In the genomic region with DNA sequence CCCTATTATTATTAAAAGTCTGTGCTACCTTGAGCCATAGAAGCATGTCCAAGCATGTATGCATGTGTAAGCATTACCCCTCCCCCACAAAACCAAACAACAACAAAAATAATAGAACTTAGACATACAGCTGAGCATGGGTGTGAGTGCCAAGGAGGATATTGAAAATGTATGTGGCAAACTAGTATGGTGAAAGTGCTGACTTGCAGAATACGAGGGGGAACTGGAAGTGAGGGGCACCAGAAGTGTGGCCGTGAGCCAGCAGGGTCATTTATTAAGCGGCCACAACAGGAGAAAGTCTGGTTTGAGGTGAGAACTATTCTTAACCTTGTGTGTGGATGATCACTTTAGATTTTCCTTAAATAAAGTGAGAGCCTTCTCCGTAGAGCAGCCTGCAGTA, we compare ENCODE assay signal across 21 mouse cellular contexts.
DNase-seq lines count a peak whose midpoint lies in the region; ATAC-seq and TF ChIP-seq lines count a peak whose summit lies in the region.
"Had no signal": no experiment of that assay in that cellular context is flagged by ENCODE, and none has a peak within 500 bp of the region (broad histone marks: within the 10 kb centered on the region; RNA-seq: fewer than 3 reads in every experiment).

No protein-coding gene starts in this region.

- no peak overlapping the region for H3K4me2 ChIP-seq in forebrain, embryonic 15.5 days (replicated peaks)
- no peak overlapping the region for H3K4me2 ChIP-seq in forebrain, embryonic 11.5 days (ENCODE audit: low read depth, low read length, severe bottlenecking)
- no peak overlapping the region for H3K4me2 ChIP-seq in hindbrain, embryonic 15.5 days
- H3K4me2 ChIP-seq in hindbrain, embryonic 11.5 days (replicated peaks; ENCODE audit: low read depth, low read length), result no peak overlapping the region
- no peak overlapping the region for H3K4me2 ChIP-seq in CH12.LX (ENCODE audit: insufficient read depth, low read depth, poor library complexity, severe bottlenecking)
- H3K4me2 ChIP-seq: embryonic facial prominence, embryonic 15.5 days; heart, embryonic 11.5 days; heart, embryonic 15.5 days had no signal

- H3K36me3 ChIP-seq in forebrain, embryonic 15.5 days, result no peaks in the 10 kb centered on the region
- no peaks in the 10 kb centered on the region for H3K36me3 ChIP-seq in forebrain, embryonic 11.5 days (ENCODE audit: control insufficient read depth, insufficient read depth, low read length)
- H3K36me3 ChIP-seq in hindbrain, embryonic 15.5 days, result no peaks in the 10 kb centered on the region
- no peaks in the 10 kb centered on the region for H3K36me3 ChIP-seq in hindbrain, embryonic 11.5 days (ENCODE audit: control insufficient read depth, insufficient read depth, low read length)
- H3K36me3 ChIP-seq in CH12.LX (replicated peaks in 1 of 2; ENCODE audit: control insufficient read depth in 1 of 2, insufficient read depth in 1 of 2, low read length in 1 of 2), result no peaks in the 10 kb centered on the region
- H3K36me3 ChIP-seq: embryonic facial prominence, embryonic 15.5 days; heart, embryonic 15.5 days had no signal

- H3K4me1 ChIP-seq in forebrain, embryonic 15.5 days, result peaks cover 80% of the 10 kb centered on the region
- peaks cover 25% of the 10 kb centered on the region for H3K4me1 ChIP-seq in forebrain, embryonic 11.5 days (replicated peaks; ENCODE audit: control insufficient read depth, insufficient read depth, low read length)
- H3K4me1 ChIP-seq in hindbrain, embryonic 15.5 days (replicated peaks), result peaks cover 70% of the 10 kb centered on the region
- peaks cover 22% of the 10 kb centered on the region for H3K4me1 ChIP-seq in hindbrain, embryonic 11.5 days (replicated peaks; ENCODE audit: control insufficient read depth, insufficient read depth, low read length)
- H3K4me1 ChIP-seq in CH12.LX (ENCODE audit: control insufficient read depth in 1 of 2, insufficient read depth in 2 of 2), result no peaks in the 10 kb centered on the region

- no peak for ATAC-seq in forebrain, embryonic 15.5 days (replicated peaks)
- no peak for ATAC-seq in forebrain, embryonic 11.5 days (replicated peaks; ENCODE audit: low FRiP score)
- no peak for ATAC-seq in hindbrain, embryonic 15.5 days (ENCODE audit: low FRiP score, low read depth)
- no peak for ATAC-seq in hindbrain, embryonic 11.5 days (ENCODE audit: low FRiP score)
- peak; percentile 58 for ATAC-seq in granulocyte monocyte progenitor cell, adult 5-6 weeks (replicated peaks; ENCODE audit: poor library complexity, severe bottlenecking)
- ATAC-seq: hindbrain, postnatal 0 days had no signal

- TF ChIP-seq RAD21 in CH12.LX (IDR thresholded peaks at IDR 0.05; ENCODE audit: low read depth, low read length), result no peak

- TF ChIP-seq CTCF in CH12.LX (conservative IDR thresholded peaks at IDR 0.05 in 1 of 2, IDR thresholded peaks at IDR 0.05 in 1 of 2; ENCODE audit: low read depth in 2 of 2, low read length in 2 of 2), result no peak

- no peak for TF ChIP-seq EP300 in CH12.LX (IDR thresholded peaks at IDR 0.05; ENCODE audit: low read length)

- in situ Hi-C loops in CH12.LX (cut with MboI; ENCODE audit: low pct_ligation_motif_present, low pct_unique_long_range_greater_than_20kb, low sequenced_read_pairs), result no loop called here

- H3K4me3 ChIP-seq in forebrain, embryonic 15.5 days, result no peak overlapping the region
- H3K4me3 ChIP-seq in forebrain, embryonic 11.5 days (ENCODE audit: low read depth, low read length), result no peak overlapping the region
- no peak overlapping the region for H3K4me3 ChIP-seq in hindbrain, embryonic 15.5 days
- H3K4me3 ChIP-seq in hindbrain, embryonic 11.5 days (ENCODE audit: low read depth, low read length), result no peak overlapping the region
- no peak overlapping the region for H3K4me3 ChIP-seq in CH12.LX (replicated peaks in 1 of 3; ENCODE audit: low read depth in 2 of 3, low read length in 2 of 3, poor library complexity in 1 of 3)
- H3K4me3 ChIP-seq: embryonic facial prominence, embryonic 15.5 days; erythroblast, embryonic 14.5 days; heart, adult 2 months; heart, embryonic 15.5 days had no signal

- no peaks in the 10 kb centered on the region for H3K9me3 ChIP-seq in forebrain, embryonic 15.5 days
- H3K9me3 ChIP-seq in forebrain, embryonic 11.5 days (ENCODE audit: control insufficient read depth, low read length), result no peaks in the 10 kb centered on the region
- H3K9me3 ChIP-seq in hindbrain, embryonic 15.5 days, result no peaks in the 10 kb centered on the region
- H3K9me3 ChIP-seq in hindbrain, embryonic 11.5 days (ENCODE audit: control insufficient read depth, low read length), result no peaks in the 10 kb centered on the region
- no peaks in the 10 kb centered on the region for H3K9me3 ChIP-seq in CH12.LX (replicated peaks; ENCODE audit: low read length)
- H3K9me3 ChIP-seq: embryonic facial prominence, embryonic 15.5 days; heart, embryonic 15.5 days had no signal

- H3K79me2 ChIP-seq in CH12.LX (replicated peaks; ENCODE audit: control insufficient read depth, extremely low read depth, insufficient read depth, poor library complexity, severe bottlenecking), result no peaks in the 10 kb centered on the region

- no peak for TF ChIP-seq POLR2A in CH12.LX (IDR thresholded peaks at IDR 0.05; ENCODE audit: low read depth, low read length)

- DNase-seq in forebrain, embryonic 11.5 days (ENCODE audit: low spot score), result no peak
- no peak for DNase-seq in hindbrain, embryonic 11.5 days (ENCODE audit: low spot score)
- DNase-seq in CH12.LX (ENCODE audit: extremely low read depth), result no peak
- DNase-seq in heart, adult 11 months, result no peak
- DNase-seq: adrenal gland, adult 2 months; adrenal gland, postnatal 25 days; cerebellum, adult 18-20 months; cerebellum, postnatal 10 days; embryo, embryonic 11 days; gastrocnemius, postnatal 36 days; heart, adult 2 months; heart, postnatal 14 days; kidney, adult 11 months had no signal

- H3K27ac ChIP-seq in forebrain, embryonic 15.5 days (replicated peaks), result peak overlapping the region; percentile 51
- no peak overlapping the region for H3K27ac ChIP-seq in forebrain, embryonic 11.5 days (ENCODE audit: low read depth, low read length)
- H3K27ac ChIP-seq in hindbrain, embryonic 15.5 days (replicated peaks), result 0 out of 2 replicates have a peak overlapping the region, but pooled peaks have one; percentile 2
- H3K27ac ChIP-seq in hindbrain, embryonic 11.5 days (ENCODE audit: low read depth, low read length), result no peak overlapping the region
- H3K27ac ChIP-seq in CH12.LX (ENCODE audit: insufficient read depth, low read depth), result no peak overlapping the region
- H3K27ac ChIP-seq: embryonic facial prominence, embryonic 15.5 days; heart, adult 2 months had no signal

- no peak overlapping the region for H3K9ac ChIP-seq in forebrain, embryonic 15.5 days (replicated peaks)
- no peak overlapping the region for H3K9ac ChIP-seq in forebrain, embryonic 11.5 days (ENCODE audit: low read length)
- H3K9ac ChIP-seq in hindbrain, embryonic 15.5 days, result no peak overlapping the region
- H3K9ac ChIP-seq in hindbrain, embryonic 11.5 days (ENCODE audit: low read depth, low read length), result no peak overlapping the region
- H3K9ac ChIP-seq in CH12.LX (ENCODE audit: insufficient read depth, low read depth), result no peak overlapping the region
- H3K9ac ChIP-seq: embryonic facial prominence, embryonic 15.5 days; heart, embryonic 15.5 days had no signal

- no peaks in the 10 kb centered on the region for H3K27me3 ChIP-seq in forebrain, embryonic 15.5 days
- no peaks in the 10 kb centered on the region for H3K27me3 ChIP-seq in forebrain, embryonic 11.5 days (ENCODE audit: control insufficient read depth, insufficient read depth, low read length)
- H3K27me3 ChIP-seq in hindbrain, embryonic 15.5 days, result no peaks in the 10 kb centered on the region
- no peaks in the 10 kb centered on the region for H3K27me3 ChIP-seq in hindbrain, embryonic 11.5 days (ENCODE audit: control insufficient read depth, insufficient read depth, low read length)
- no peaks in the 10 kb centered on the region for H3K27me3 ChIP-seq in CH12.LX (replicated peaks)
- H3K27me3 ChIP-seq: embryonic facial prominence, embryonic 15.5 days; heart, embryonic 15.5 days had no signal

- 60% methylated on average over 4 of the region's 4 CpGs for WGBS in forebrain, embryonic 15.5 days
- 81% methylated on average over 4 of the region's 4 CpGs for WGBS in forebrain, embryonic 11.5 days
- 39% methylated on average over 4 of the region's 4 CpGs for WGBS in hindbrain, embryonic 15.5 days
- WGBS in hindbrain, embryonic 11.5 days, result 66% methylated on average over 4 of the region's 4 CpGs

- dilution Hi-C loops in CH12.LX (cut with MboI; ENCODE audit: extremely low pct_ligation_motif_present, extremely low pct_unique_long_range_greater_than_20kb, low sequenced_read_pairs), result no loop called here

TF ChIP-seq in CH12.LX, 34 proteins besides CTCF, POLR2A, EP300 and RAD21:
- TF ChIP-seq HCFC1 (IDR thresholded peaks at IDR 0.05; ENCODE audit: low read depth, low read length), result no peak
- peak; percentile 65 for TF ChIP-seq MAFK (IDR thresholded peaks at IDR 0.05; ENCODE audit: insufficient replicate concordance, low read length)
- TF ChIP-seq RCOR1 (conservative IDR thresholded peaks at IDR 0.05; ENCODE audit: low read depth, low read length), result no peak

Comparison
In these comparisons a context has a peak if more than half of its experiments do, and no peak if none do; other contexts are left out.
1. H3K27ac ChIP-seq: peak in forebrain, embryonic 15.5 days (single experiment) and hindbrain, embryonic 15.5 days (single experiment); none in forebrain, embryonic 11.5 days (single experiment), hindbrain, embryonic 11.5 days (single experiment) and CH12.LX (single experiment).